Mouse (Mus musculus) kidney, adult 2 months (tissue): ENCODE data around the gene Mrpl44. TPM values are rescaled to one million over a fixed set of nuclear protein-coding genes. Genes with fewer than 3 reads are reported as not detected.

Experiments
- DNase-seq: peaks from one replicate; pipeline ENCODE4 v3.0.0; 2021
- H3K27ac ChIP-seq: fragments of 200-500 bp; 2 replicates; pipeline ENCODE4 v1.5.1; 2012; ENCODE audit warnings: low read depth, low read length, control low read depth, inconsistent platforms; ENCODE audit not compliant: insufficient read depth
- H3K27me3 ChIP-seq: fragments of 200-500 bp; replicated peaks from 2 replicates; pipeline ENCODE4 v1.6.1; 2012; ENCODE audit warnings: mild to moderate bottlenecking, moderate library complexity, low read length, inconsistent platforms; ENCODE audit not compliant: control insufficient read depth, insufficient read depth
- H3K36me3 ChIP-seq: fragments of 200-500 bp; 2 replicates; pipeline ENCODE4 v1.6.1; 2012; ENCODE audit warnings: mild to moderate bottlenecking, moderate library complexity, low read length, inconsistent platforms; ENCODE audit not compliant: control insufficient read depth, insufficient read depth
- H3K4me1 ChIP-seq: fragments of 200-500 bp; 2 replicates; pipeline ENCODE4 v1.6.1; 2011; ENCODE audit warnings: low read length; ENCODE audit not compliant: control insufficient read depth, insufficient read depth
- H3K4me3 ChIP-seq: fragments of 200-500 bp; 2 replicates; pipeline ENCODE4 v1.5.1; 2011; ENCODE audit warnings: mild to moderate bottlenecking, low read depth, low read length, control low read depth; ENCODE audit not compliant: insufficient read depth
- CTCF ChIP-seq: fragments of 200-500 bp; conservative IDR thresholded peaks from 2 replicates; pipeline ENCODE4 v1.5.1; 2011; ENCODE audit warnings: low read depth, mild to moderate bottlenecking, control low read depth, low read length, moderate library complexity, mixed read lengths; ENCODE audit not compliant: insufficient read depth, insufficient read length
- POLR2A ChIP-seq: fragments of 200-500 bp; IDR thresholded peaks from one replicate; pipeline ENCODE4 v1.6.1; 2011; ENCODE audit warnings: low read depth, low read length, control low read depth
- WGBS: fragments of 180-500 bp; shearing (Covaris S2); methylation state at CpG from one replicate; pipeline ENCODE4 v1.1.7; 2018; 5-methylcytosine and 5-hydroxymethylcytosine counted together
- polyA plus RNA-seq: library from polyadenylated mRNA; depleted of rRNA; stranded (reverse); fragments of >200 nt; gene quantifications from 2 replicates; pipeline ENCODE4 v1.2.3, GENCODE M21; 2012

Gene Mrpl44
- polyA plus RNA-seq, 1 experiment, result 21.4 TPM

GRCm38 (mm10) chr1:79762282-79763250 lies 13.3 kb upstream of the Mrpl44 start:
- Histone ChIP-seq H3K27ac (no peak overlapping the region), H3K36me3 (no peaks in the 10 kb centered on the region), H3K4me1 (peaks cover 15% of the 10 kb centered on the region), H3K4me3 (no peak overlapping the region), H3K27me3 (no peaks in the 10 kb centered on the region)
- TF ChIP-seq POLR2A, result no peak
- TF ChIP-seq CTCF, result no peak
- WGBS, result 39% methylated on average over 16 of the region's 16 CpGs
- DNase-seq, result no peak

DNA sequence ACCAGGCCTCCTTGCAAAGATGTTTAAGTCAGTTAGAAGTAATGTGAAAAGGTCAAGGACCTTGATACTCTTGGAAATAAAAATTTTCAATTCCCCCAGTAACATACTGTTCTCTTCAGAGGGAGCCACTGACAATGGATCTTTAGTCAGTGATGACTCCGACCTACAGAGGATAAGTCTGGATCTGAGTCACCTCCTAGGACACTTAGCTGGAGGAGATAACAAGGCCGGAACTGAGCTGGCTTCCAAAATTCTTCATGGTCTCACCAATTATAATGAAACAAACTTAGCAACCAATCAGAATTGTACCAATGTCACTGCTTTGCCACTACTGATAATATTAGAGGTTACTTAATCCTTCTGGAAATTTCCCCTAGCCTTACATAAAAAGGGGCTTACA lies 11.8 kb upstream of the Mrpl44 start:
- TF ChIP-seq CTCF, result no peak
- TF ChIP-seq POLR2A, result no peak
- WGBS, result 90% methylated on average over 2 of the region's 2 CpGs
- no peak overlapping the region for H3K4me3 ChIP-seq
- no peaks in the 10 kb centered on the region for H3K36me3 ChIP-seq
- no peaks in the 10 kb centered on the region for H3K27me3 ChIP-seq
- H3K27ac ChIP-seq, result no peak overlapping the region
- no peak for DNase-seq
- H3K4me1 ChIP-seq, result peaks cover 10% of the 10 kb centered on the region

- Histone ChIP-seq H3K27ac (no peak overlapping the region), H3K36me3 (no peaks in the 10 kb centered on the region), H3K27me3 (no peaks in the 10 kb centered on the region), H3K4me1 (peaks cover 7% of the 10 kb centered on the region), H3K4me3 (no peak overlapping the region)
- WGBS, result 96% methylated on average over 1 of the region's 1 CpGs
- DNase-seq, result no peak
- no peak for TF ChIP-seq CTCF
- no peak for TF ChIP-seq POLR2A
Measured at GRCm38 (mm10) chr1:79764483-79764882, 11.3 kb upstream of the Mrpl44 start.

DNA sequence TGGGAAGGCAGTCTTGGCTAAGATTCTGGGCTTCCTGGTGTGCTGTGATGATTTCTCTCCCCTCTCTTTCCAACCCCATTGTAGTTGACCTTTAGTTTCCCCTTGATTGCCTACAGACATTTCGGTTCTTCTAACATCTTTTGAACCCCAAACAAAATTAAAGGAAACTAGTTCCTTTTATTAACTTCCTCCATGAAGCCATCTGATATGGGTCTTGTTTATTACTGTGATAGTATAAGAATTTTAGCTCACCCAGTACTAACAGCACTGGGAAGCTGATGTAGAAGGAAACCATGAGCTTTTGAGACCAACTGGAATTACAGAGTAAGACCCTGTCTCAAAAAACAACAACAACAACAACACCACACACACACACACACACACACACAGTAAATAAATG lies 7.6 kb upstream of the Mrpl44 start:
- Histone ChIP-seq H3K4me1 (no peaks in the 10 kb centered on the region), H3K36me3 (no peaks in the 10 kb centered on the region), H3K27ac (no peak overlapping the region), H3K27me3 (no peaks in the 10 kb centered on the region), H3K4me3 (no peak overlapping the region)
- no peak for TF ChIP-seq CTCF
- no peak for TF ChIP-seq POLR2A
- 39% methylated on average over 1 of the region's 1 CpGs for WGBS
- no peak for DNase-seq

GRCm38 (mm10) chr1:79774164-79774780 lies 1.5 kb upstream of the Mrpl44 start:
- WGBS, result 82% methylated on average over 4 of the region's 4 CpGs
- TF ChIP-seq CTCF, result no peak
- no peak for TF ChIP-seq POLR2A
- Histone ChIP-seq H3K27ac (no peak overlapping the region), H3K4me1 (no peaks in the 10 kb centered on the region), H3K36me3 (0 out of 2 replicates have a peak, but pooled peaks cover 2% of the 10 kb centered on the region), H3K27me3 (no peaks in the 10 kb centered on the region), H3K4me3 (no peak overlapping the region)
- DNase-seq, result no peak

- H3K27ac ChIP-seq, result no peak overlapping the region
- H3K4me3 ChIP-seq, result no peak overlapping the region
- TF ChIP-seq POLR2A (no peak), CTCF (no peak)
- H3K36me3 ChIP-seq, result peaks cover 7% of the 10 kb centered on the region
- no peak for DNase-seq
- WGBS, result 54% methylated on average over 11 of the region's 11 CpGs
- no peaks in the 10 kb centered on the region for H3K4me1 ChIP-seq
- H3K27me3 ChIP-seq, result no peaks in the 10 kb centered on the region
Measured at GRCm38 (mm10) chr1:79778011-79778410, 2.2 kb downstream of the Mrpl44 start.

- 90% methylated on average over 3 of the region's 3 CpGs for WGBS
- no peak for DNase-seq
- Histone ChIP-seq H3K27ac (no peak overlapping the region), H3K36me3 (peaks cover 7% of the 10 kb centered on the region), H3K27me3 (no peaks in the 10 kb centered on the region), H3K4me3 (no peak overlapping the region), H3K4me1 (no peaks in the 10 kb centered on the region)
- TF ChIP-seq POLR2A (no peak), CTCF (peak; percentile 40)
Measured at GRCm38 (mm10) chr1:79782433-79782832, 6.6 kb downstream of the Mrpl44 start.
